Mouse (Mus musculus) bone marrow, adult 2 months (tissue): ENCODE measurements around the gene Hsdl2.

Source experiments
- CTCF ChIP-seq: fragments of 200-500 bp; IDR thresholded peaks from 2 replicates; pipeline ENCODE4 v1.5.1; 2011; ENCODE audit warnings: low read length, control low read depth; ENCODE audit not compliant: control insufficient read depth, insufficient read depth
- POLR2A ChIP-seq: fragments of 200-500 bp; IDR thresholded peaks from 2 replicates; pipeline ENCODE4 v1.6.1; 2011; ENCODE audit warnings: low read depth, mild to moderate bottlenecking, control low read depth, low read length, borderline replicate concordance; ENCODE audit not compliant: control insufficient read depth

GRCm38 (mm10) chr4:59652166-59652681, 70.9 kb downstream of the Hsdl2 start:
- no peak for TF ChIP-seq POLR2A
- no peak for TF ChIP-seq CTCF
